Mouse (Mus musculus) brown adipose tissue, adult 24 weeks (tissue): ENCODE data around the gene Mterf1a. TPM values are rescaled to one million over a fixed set of nuclear protein-coding genes. Genes with fewer than 3 reads are reported as not detected.
"Not testable (repeated sequence)": the region's sequence is repeated elsewhere in the genome, so short reads cannot be mapped to it uniquely, and the experiment has no call there.

ENCODE experiments used
- H3K27ac ChIP-seq: fragments of 200-500 bp; replicated peaks from 2 replicates; pipeline ENCODE4 v1.5.1; 2012; ENCODE audit warnings: low read depth, mild to moderate bottlenecking, low read length
- H3K4me1 ChIP-seq: fragments of 200-500 bp; 2 replicates; pipeline ENCODE4 v1.6.1; 2012; ENCODE audit warnings: low read length, mixed read lengths; ENCODE audit not compliant: control insufficient read depth, insufficient read depth, insufficient read length
- H3K4me3 ChIP-seq: fragments of 200-500 bp; 2 replicates; pipeline ENCODE4 v1.5.1; 2012; ENCODE audit warnings: low read depth, mild to moderate bottlenecking, low read length, moderate library complexity; ENCODE audit not compliant: insufficient read depth
- polyA plus RNA-seq: library from polyadenylated mRNA; stranded (reverse); fragments of >200 nt; gene quantifications from 2 replicates; pipeline ENCODE4 v1.2.4, GENCODE M21; 2012; ENCODE audit not compliant: missing spikeins, insufficient read depth, insufficient read length

Mterf1a gene
- polyA plus RNA-seq, 1 experiment = 4.5 TPM

- H3K4me1 ChIP-seq, H3K27ac ChIP-seq, H3K4me3 ChIP-seq: not testable (repeated sequence)
Observed at GRCm38 (mm10) chr5:3894294-3894619, 524 bp upstream of the Mterf1a start.

DNA sequence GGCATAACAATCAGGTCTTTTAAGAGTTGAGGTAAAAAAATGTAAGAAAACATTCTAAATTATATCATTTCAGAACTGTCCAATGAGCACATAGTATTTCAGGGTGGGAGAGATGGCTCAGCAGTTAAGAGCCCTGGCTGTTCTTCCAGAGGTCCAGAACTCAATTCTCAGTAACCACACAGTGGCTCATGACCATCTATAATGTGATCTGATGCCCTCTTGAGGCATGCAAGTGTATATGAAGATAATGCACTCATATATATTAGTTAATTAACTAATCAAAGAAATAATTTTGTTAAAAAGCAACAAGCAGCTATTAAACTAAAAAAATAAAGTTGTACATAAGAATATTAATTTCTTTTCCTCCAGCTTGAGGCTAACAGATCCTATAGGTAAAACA lies 4.5 kb downstream of the Mterf1a start:
- no peak overlapping the region for H3K4me3 ChIP-seq
- no peak overlapping the region for H3K27ac ChIP-seq
- H3K4me1 ChIP-seq = no peaks in the 10 kb centered on the region

DNA sequence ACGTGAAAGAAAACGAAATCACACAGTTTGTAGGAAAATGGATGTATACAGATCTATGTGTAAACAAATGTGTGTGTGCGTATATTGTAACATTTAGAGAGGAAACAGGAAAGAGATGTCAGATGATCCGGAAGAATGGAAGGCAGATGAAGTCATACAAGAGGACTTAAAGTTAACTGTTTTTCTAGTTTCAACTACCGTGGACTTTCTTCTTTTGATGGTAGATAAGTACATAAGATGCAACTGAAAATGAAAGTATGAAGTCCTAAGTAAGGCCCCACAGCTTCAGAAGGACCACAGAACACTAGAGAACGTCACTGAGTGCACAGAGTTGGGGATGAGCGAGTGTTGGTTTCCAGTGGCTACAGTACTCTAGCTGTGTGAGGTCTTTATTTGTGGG lies 6.9 kb downstream of the Mterf1a start:
- H3K27ac ChIP-seq, H3K4me3 ChIP-seq, H3K4me1 ChIP-seq: not testable (repeated sequence)

DNA sequence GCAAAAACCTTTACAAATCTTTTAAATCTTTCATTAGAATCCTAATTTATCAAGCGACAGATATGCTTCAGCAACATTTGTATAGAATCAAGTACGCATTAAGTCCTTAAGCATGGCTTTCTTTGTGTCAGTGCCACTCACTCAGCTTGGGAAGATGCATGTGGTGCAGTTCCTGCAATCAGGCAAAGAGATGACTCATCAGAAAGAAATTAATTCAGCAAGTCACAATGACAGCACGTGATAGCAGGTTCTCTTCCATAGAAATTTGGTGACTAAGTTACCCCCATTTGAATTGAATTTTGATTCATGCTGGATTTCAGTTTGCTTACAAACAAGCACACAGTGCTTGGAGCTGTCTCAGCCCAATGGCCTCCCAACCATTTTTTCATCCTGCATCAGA lies 20.2 kb downstream of the Mterf1a start:
- H3K4me1 ChIP-seq = no peaks in the 10 kb centered on the region
- no peak overlapping the region for H3K27ac ChIP-seq

GRCm38 (mm10) chr5:3872348-3872747 lies 21.4 kb downstream of the Mterf1a start:
- no peaks in the 10 kb centered on the region for H3K4me1 ChIP-seq
- no peak overlapping the region for H3K4me3 ChIP-seq
- H3K27ac ChIP-seq = no peak overlapping the region

More for the DNA sequence above, 20.2 kb downstream of the Mterf1a start:
- H3K4me3 ChIP-seq = no peak overlapping the region

DNA sequence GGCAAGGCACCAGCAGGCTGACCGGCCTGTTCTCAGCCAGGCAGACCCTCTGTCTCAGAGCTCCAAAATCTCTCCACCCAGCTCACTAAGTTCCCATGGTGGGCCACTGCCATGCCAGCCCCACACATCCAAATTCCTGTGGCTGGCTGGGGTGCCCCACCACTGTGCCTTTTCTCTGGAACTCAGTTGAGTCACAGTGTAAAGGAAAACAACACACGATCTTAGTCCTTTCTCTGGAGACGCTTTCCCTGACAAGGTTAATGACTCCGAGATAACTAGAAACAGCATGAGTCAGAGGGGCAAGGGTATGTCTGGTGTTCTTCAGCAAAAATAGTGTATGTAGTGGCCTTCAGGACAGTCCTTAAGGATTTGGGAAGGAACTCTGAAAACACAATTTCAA lies 23.6 kb downstream of the Mterf1a start:
- H3K4me1 ChIP-seq = no peaks in the 10 kb centered on the region
- no peak overlapping the region for H3K27ac ChIP-seq
- no peak overlapping the region for H3K4me3 ChIP-seq

GRCm38 (mm10) chr5:3845026-3845425 lies 48.7 kb downstream of the Mterf1a start, which contains the start of gene Lrrd1:
Gene Lrrd1, plus strand, starts transcription at chr5:3845173.
- H3K4me3 ChIP-seq = no peak within 1 kb of the TSS
- no peak within 1 kb of the TSS for H3K27ac ChIP-seq
- no peaks in the 10 kb centered on the region for H3K4me1 ChIP-seq

Other genes starting within 250 kb of the Mterf1a start
- not detected in 2 replicates for gene Tmbim7, start 242.8 kb downstream of the Mterf1a start, polyA plus RNA-seq
- 141 and 230 TPM in 2 replicates for gene Gatad1, start 236.7 kb downstream of the Mterf1a start, polyA plus RNA-seq
- 12.6 TPM in 2 replicates for gene Ankib1, start 91.0 kb downstream of the Mterf1a start, polyA plus RNA-seq
- 14.9 and 21.5 TPM in 2 replicates for gene Krit1, start 90.7 kb downstream of the Mterf1a start, polyA plus RNA-seq
- gene Lrrd1, start 48.8 kb downstream of the Mterf1a start, polyA plus RNA-seq = not detected in 2 replicates
- 28.0 and 31.0 TPM in 2 replicates for gene Akap9, start 34.1 kb upstream of the Mterf1a start, polyA plus RNA-seq
- 26.6 and 36.8 TPM in 2 replicates for gene Cyp51, start 210.8 kb upstream of the Mterf1a start, polyA plus RNA-seq